Mouse (Mus musculus): ENCODE results near the gene Stk11. TPM values are rescaled to one million over a fixed set of nuclear protein-coding genes. Genes with fewer than 3 reads are reported as not detected.

Stk11 gene
- polyA plus RNA-seq, 1 experiment from 2014 or later: 21.1 TPM

DNA sequence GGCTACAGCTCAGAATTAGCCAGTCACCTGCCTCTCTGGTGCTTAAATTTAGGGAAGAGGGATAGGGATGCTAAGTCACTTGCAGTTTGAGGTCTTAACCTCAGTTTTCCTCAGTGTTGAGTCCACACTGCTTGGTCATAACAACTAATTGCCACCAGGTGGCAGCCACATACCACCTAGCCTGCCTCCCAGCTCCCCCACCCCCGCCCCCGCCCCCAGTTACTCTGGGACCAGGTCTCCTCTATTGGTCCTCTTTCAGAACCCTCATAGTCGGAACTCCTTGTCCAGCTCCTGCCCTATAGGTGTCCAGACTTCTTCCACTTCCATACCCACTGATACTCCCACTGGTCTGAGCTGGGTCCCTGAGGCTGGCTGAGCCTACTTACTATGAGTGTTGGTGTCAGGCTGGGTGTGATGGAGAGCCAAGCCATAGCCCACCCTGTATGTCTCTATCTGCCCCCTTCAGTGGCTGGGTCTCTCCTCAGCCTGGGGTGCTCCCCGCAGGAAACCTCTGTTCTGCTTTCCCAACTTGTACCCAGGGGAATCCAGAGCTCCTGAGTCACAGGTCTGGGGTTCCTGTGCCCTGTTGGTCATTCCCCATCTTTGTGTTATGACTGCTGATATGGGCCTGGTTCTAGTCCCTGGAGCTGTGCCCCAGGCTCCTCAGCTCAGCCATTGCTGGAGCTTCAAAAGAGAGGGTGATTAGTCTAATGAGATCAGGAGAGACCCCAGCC is 60.1 kb downstream of the Stk11 start:
- peaks cover 81% of the 10 kb centered on the region for H3K4me1 ChIP-seq (replicated peaks)
- peaks cover 27% of the 10 kb centered on the region for H3K36me3 ChIP-seq
- peak overlapping the region; percentile 64 for H3K27ac ChIP-seq
- peak; percentile 67 for DNase-seq (ENCODE audit: low spot score)
- H3K27me3 ChIP-seq (ENCODE audit: insufficient read depth, poor library complexity, severe bottlenecking): no peaks in the 10 kb centered on the region; the same call in 1 of the 2 replicates
- no peak overlapping the region for H3K4me3 ChIP-seq
- WGBS: 23% methylated on average over 4 of the region's 4 CpGs
- H3K9me3 ChIP-seq: no peaks in the 10 kb centered on the region

DNA sequence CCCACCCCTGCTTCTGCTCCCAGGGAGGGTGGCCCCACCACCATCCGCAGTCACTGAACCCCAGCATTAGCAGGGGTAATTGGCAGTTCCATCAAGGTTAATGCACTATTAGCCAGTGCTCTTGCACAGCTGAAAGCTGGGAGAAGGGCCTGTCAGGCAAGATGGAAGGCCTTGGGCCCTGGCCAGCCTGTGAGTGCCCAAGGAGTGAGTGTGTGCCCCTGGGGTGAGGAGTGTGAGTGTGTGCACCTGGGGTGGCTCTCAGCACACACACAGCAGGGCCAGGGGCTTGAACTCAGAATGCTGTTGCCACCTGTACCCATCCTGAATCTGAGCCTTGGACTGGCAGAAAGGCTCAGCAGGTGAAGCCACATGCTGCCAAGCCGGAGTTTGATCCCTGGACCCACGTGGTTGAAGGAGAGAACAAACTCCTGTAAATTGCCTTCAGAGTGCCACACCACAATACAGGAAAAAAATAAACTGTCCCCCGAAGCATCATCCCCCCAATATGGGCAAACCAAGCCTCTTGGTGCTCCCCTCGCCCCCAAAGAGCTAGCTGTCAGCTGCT is 60.7 kb downstream of the Stk11 start:
- Histone ChIP-seq H3K4me3 (no peak overlapping the region), H3K36me3 (peaks cover 20% of the 10 kb centered on the region), H3K27ac (0 out of 2 replicates have a peak overlapping the region, but pooled peaks have one; percentile 64), H3K9me3 (no peaks in the 10 kb centered on the region), H3K4me1 (replicated peaks) (peaks cover 84% of the 10 kb centered on the region), H3K27me3 (ENCODE audit: insufficient read depth, poor library complexity, severe bottlenecking) (no peaks in the 10 kb centered on the region; the same call in 1 of the 2 replicates)
- 78% methylated on average over 5 of the region's 5 CpGs for WGBS
- no peak for DNase-seq (ENCODE audit: low spot score)

DNA sequence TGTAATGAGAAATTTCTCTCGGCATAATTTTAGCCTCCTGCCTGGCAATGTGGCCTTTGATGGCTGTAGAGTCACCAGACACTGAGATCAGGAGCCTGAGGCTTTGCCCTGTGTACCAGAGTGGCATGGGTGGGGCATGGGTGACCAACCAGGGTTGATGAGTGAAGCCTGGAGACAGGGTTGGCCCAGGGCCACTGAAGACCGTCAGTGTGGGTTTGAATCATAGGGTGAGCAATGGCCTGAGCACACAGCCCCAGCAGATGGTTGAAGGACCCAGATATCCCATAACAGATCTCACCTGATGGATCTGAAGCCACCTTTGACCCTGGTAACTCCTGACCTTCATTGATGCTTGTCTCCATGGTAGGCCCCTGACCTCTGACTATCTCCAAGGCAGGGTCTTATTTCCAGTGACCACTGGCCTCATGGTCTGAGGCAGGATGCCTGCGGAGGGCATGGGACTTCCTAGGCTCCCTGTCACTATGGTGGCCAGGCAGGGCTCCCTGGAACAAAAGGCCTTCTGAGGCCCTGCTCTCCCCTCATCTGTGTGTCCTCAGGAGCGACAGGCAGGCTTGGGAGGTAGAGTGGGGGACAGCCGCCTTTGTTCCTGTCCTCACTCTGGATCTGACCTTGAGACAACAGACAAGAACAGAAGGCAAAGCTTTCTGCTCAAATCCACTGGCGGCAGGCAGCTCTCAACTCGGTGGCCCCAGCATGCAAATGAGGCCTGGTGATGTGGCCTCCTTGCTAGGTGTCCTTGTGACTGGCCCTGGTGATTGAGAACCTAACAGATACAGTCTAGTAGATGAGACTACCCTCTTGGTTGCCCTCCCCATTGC is 62.1 kb downstream of the Stk11 start:
- H3K27me3 ChIP-seq (ENCODE audit: insufficient read depth, poor library complexity, severe bottlenecking): no peaks in the 10 kb centered on the region; the same call in 1 of the 2 replicates
- H3K27ac ChIP-seq: peak overlapping the region; percentile 77
- no peak for DNase-seq (ENCODE audit: low spot score)
- peak overlapping the region; percentile 70; the same call in 1 of the 2 replicates for H3K4me3 ChIP-seq
- H3K9me3 ChIP-seq: no peaks in the 10 kb centered on the region
- H3K4me1 ChIP-seq (replicated peaks): peaks cover 84% of the 10 kb centered on the region
- 51% methylated on average over 7 of the region's 7 CpGs for WGBS
- peaks cover 19% of the 10 kb centered on the region for H3K36me3 ChIP-seq

DNA sequence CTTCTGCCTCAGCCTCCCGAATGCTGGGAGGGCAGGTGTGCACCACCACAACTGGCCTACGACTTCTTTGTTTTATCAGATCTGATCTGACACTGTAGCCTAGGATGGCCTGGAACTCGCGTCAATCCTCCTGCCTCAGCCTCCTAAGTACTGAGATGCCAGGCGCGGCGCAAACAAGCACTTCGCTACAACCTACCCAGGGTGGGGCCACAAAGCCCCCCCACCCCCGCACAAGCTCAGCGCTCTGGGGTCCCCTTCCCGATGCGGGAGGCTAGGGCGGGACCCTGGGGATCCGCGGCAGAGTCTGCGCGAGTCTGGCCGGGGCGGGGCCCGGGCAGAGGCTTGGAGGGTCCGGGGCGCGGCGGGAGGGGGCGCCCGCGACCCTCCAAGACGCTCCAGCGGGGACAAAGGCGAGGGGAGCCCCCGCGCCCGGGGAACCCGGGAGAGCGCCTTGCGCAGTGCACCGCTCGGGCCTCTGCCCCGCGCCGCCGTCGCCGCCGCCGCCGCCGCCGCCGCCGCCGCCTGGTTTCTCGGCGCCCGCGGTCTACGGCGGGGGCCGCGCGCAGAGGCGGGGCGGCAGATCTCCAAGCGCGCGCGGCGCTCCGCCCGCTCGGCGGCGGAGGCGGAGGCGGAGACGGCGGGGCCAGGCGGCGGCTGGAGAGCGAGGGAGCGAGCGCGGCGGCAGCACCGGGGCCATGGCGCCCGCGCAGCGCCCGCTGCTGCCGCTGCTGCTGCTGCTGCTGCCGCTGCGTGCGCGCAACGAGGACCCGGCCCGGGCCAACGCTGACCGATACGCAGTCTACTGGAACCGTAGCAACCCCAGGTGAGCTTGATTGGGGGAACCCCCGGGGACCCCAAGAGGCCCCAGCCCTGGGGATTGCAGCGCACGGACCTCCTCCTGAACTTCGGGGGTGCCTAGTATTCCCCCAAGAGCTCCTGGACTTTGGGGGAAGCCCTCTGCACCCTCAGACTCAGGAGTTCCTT is 63.8 kb downstream of the Stk11 start, which contains the start of gene Efna2:
Gene Efna2 (plus strand): TSS at position 415 of the 984 bp plus-strand sequence.
- peak within 1 kb of the TSS; percentile 91 for H3K27ac ChIP-seq
- peak within 1 kb of the TSS; percentile 70 for H3K4me3 ChIP-seq
- peaks cover 33% of the 10 kb centered on the region for H3K36me3 ChIP-seq
- peaks cover 7% of the 10 kb centered on the region; the same call in 1 of the 2 replicates for H3K27me3 ChIP-seq (ENCODE audit: insufficient read depth, poor library complexity, severe bottlenecking)
- WGBS: 2% methylated on average over 103 of the region's 106 CpGs
- H3K4me1 ChIP-seq (replicated peaks): peaks cover 79% of the 10 kb centered on the region
- peak; percentile 72 for DNase-seq (ENCODE audit: low spot score)
- no peaks in the 10 kb centered on the region for H3K9me3 ChIP-seq

Other genes starting within 250 kb of the Stk11 start
- 10.0 and 15.1 TPM in 2 replicates for gene Prtn3, start 241.3 kb upstream of the Stk11 start, polyA plus RNA-seq (2016; fragmentation: Nextera tagmentation; extraction: Ambion mirVana)
- gene Plppr3, start 241.2 kb upstream of the Stk11 start, polyA plus RNA-seq (2016; fragmentation: Nextera tagmentation; extraction: Ambion mirVana): 122 and 205 TPM in 2 replicates
- gene Elane, start 229.6 kb upstream of the Stk11 start, polyA plus RNA-seq (2016; fragmentation: Nextera tagmentation; extraction: Ambion mirVana): not detected in 2 replicates
- gene Cfd, start 224.9 kb upstream of the Stk11 start, polyA plus RNA-seq (2016; fragmentation: Nextera tagmentation; extraction: Ambion mirVana): not detected in 2 replicates
- gene Med16, start 206.9 kb upstream of the Stk11 start, polyA plus RNA-seq (2016; fragmentation: Nextera tagmentation; extraction: Ambion mirVana): 68.3 and 77.3 TPM in 2 replicates
- gene Gm26602, start 204.9 kb upstream of the Stk11 start, polyA plus RNA-seq (2016; fragmentation: Nextera tagmentation; extraction: Ambion mirVana): 2.6 and 4.5 TPM in 2 replicates
- gene Kiss1r, start 198.8 kb upstream of the Stk11 start, polyA plus RNA-seq (2016; fragmentation: Nextera tagmentation; extraction: Ambion mirVana): 0.72 and 0.80 TPM in 2 replicates
- 130 and 152 TPM in 2 replicates for gene R3hdm4, start 194.6 kb upstream of the Stk11 start, polyA plus RNA-seq (2016; fragmentation: Nextera tagmentation; extraction: Ambion mirVana)
- 11.1 and 15.0 TPM in 2 replicates for gene Arid3a, start 188.8 kb upstream of the Stk11 start, polyA plus RNA-seq (2016; fragmentation: Nextera tagmentation; extraction: Ambion mirVana)
- 128 and 140 TPM in 2 replicates for gene Wdr18, start 155.7 kb upstream of the Stk11 start, polyA plus RNA-seq (2016; fragmentation: Nextera tagmentation; extraction: Ambion mirVana)
- 0.35 TPM in 2 replicates for gene Grin3b, start 145.1 kb upstream of the Stk11 start, polyA plus RNA-seq (2016; fragmentation: Nextera tagmentation; extraction: Ambion mirVana)
- 11.8 and 13.1 TPM in 2 replicates for gene Tmem259, start 131.5 kb upstream of the Stk11 start, polyA plus RNA-seq (2016; fragmentation: Nextera tagmentation; extraction: Ambion mirVana)
- gene Cnn2, start 127.2 kb upstream of the Stk11 start, polyA plus RNA-seq (2016; fragmentation: Nextera tagmentation; extraction: Ambion mirVana): 201 and 223 TPM in 2 replicates
- gene Abca7, start 119.3 kb upstream of the Stk11 start, polyA plus RNA-seq (2016; fragmentation: Nextera tagmentation; extraction: Ambion mirVana): 4.4 and 6.0 TPM in 2 replicates
- gene Arhgap45, start 99.2 kb upstream of the Stk11 start, polyA plus RNA-seq (2016; fragmentation: Nextera tagmentation; extraction: Ambion mirVana): 8.4 and 9.0 TPM in 2 replicates
- 261 and 268 TPM in 2 replicates for gene Polr2e, start 76.0 kb upstream of the Stk11 start, polyA plus RNA-seq (2016; fragmentation: Nextera tagmentation; extraction: Ambion mirVana)
- 681 and 705 TPM in 2 replicates for gene Gpx4, start 68.6 kb upstream of the Stk11 start, polyA plus RNA-seq (2016; fragmentation: Nextera tagmentation; extraction: Ambion mirVana)
- 16.8 and 17.2 TPM in 2 replicates for gene Sbno2, start 10.2 kb upstream of the Stk11 start, polyA plus RNA-seq (2016; fragmentation: Nextera tagmentation; extraction: Ambion mirVana)
- gene Atp5d, start 22.8 kb downstream of the Stk11 start, polyA plus RNA-seq (2016; fragmentation: Nextera tagmentation; extraction: Ambion mirVana): 484 and 504 TPM in 2 replicates
- gene Cbarp, start 25.0 kb downstream of the Stk11 start, polyA plus RNA-seq (2016; fragmentation: Nextera tagmentation; extraction: Ambion mirVana): 7.1 and 15.0 TPM in 2 replicates
- 22.3 and 24.6 TPM in 2 replicates for gene Midn, start 32.5 kb downstream of the Stk11 start, polyA plus RNA-seq (2016; fragmentation: Nextera tagmentation; extraction: Ambion mirVana)
- gene Cirbp, start 50.2 kb downstream of the Stk11 start, polyA plus RNA-seq (2016; fragmentation: Nextera tagmentation; extraction: Ambion mirVana): 95.3 and 153 TPM in 2 replicates
- gene 1600002K03Rik, start 57.1 kb downstream of the Stk11 start, polyA plus RNA-seq (2016; fragmentation: Nextera tagmentation; extraction: Ambion mirVana): 12.9 and 14.4 TPM in 2 replicates
- gene Efna2, start 63.7 kb downstream of the Stk11 start, polyA plus RNA-seq (2016; fragmentation: Nextera tagmentation; extraction: Ambion mirVana): 41.3 and 43.7 TPM in 2 replicates
- gene Mum1, start 110.6 kb downstream of the Stk11 start, polyA plus RNA-seq (2016; fragmentation: Nextera tagmentation; extraction: Ambion mirVana): 63.6 and 102 TPM in 2 replicates
- gene Ndufs7, start 133.3 kb downstream of the Stk11 start, polyA plus RNA-seq (2016; fragmentation: Nextera tagmentation; extraction: Ambion mirVana): 303 and 313 TPM in 2 replicates
- gene Gamt, start 145.2 kb downstream of the Stk11 start, polyA plus RNA-seq (2016; fragmentation: Nextera tagmentation; extraction: Ambion mirVana): 38.3 and 45.1 TPM in 2 replicates
- gene Dazap1, start 145.7 kb downstream of the Stk11 start, polyA plus RNA-seq (2016; fragmentation: Nextera tagmentation; extraction: Ambion mirVana): 51.0 and 51.2 TPM in 2 replicates
- 971 and 1,039 TPM in 2 replicates for gene Rps15, start 176.7 kb downstream of the Stk11 start, polyA plus RNA-seq (2016; fragmentation: Nextera tagmentation; extraction: Ambion mirVana)
- 30.4 and 86.1 TPM in 2 replicates for gene Apc2, start 180.2 kb downstream of the Stk11 start, polyA plus RNA-seq (2016; fragmentation: Nextera tagmentation; extraction: Ambion mirVana)
- gene 2310011J03Rik, start 204.7 kb downstream of the Stk11 start, polyA plus RNA-seq (2016; fragmentation: Nextera tagmentation; extraction: Ambion mirVana): 55.6 and 60.9 TPM in 2 replicates
- 3.3 and 3.9 TPM in 2 replicates for gene Pcsk4, start 213.7 kb downstream of the Stk11 start, polyA plus RNA-seq (2016; fragmentation: Nextera tagmentation; extraction: Ambion mirVana)
- 7.2 and 11.2 TPM in 2 replicates for gene Reep6, start 214.2 kb downstream of the Stk11 start, polyA plus RNA-seq (2016; fragmentation: Nextera tagmentation; extraction: Ambion mirVana)
- 0.45 and 1.3 TPM in 2 replicates for gene Adamtsl5, start 232.6 kb downstream of the Stk11 start, polyA plus RNA-seq (2016; fragmentation: Nextera tagmentation; extraction: Ambion mirVana)
- gene Plk5, start 240.7 kb downstream of the Stk11 start, polyA plus RNA-seq (2016; fragmentation: Nextera tagmentation; extraction: Ambion mirVana): 0.22 and 0.44 TPM in 2 replicates

All from hindbrain, embryonic 10.5 days (tissue).